Mouse (Mus musculus): Measurements from ENCODE around the gene Ctc1. TPM values are rescaled to one million over a fixed set of nuclear protein-coding genes. Genes with fewer than 3 reads are reported as not detected.
A peak's percentile ranks its signal among the peaks of the same experiment; 100 is the strongest.

The Ctc1 gene
- polyA plus RNA-seq, 1 experiment from 2014 or later: 60.4 TPM

Small RNA genes lying within 50 kb of the gene (microRNA-seq; reads per million reads assigned to microRNA genes)
- 6.1 reads per million, percentile 20 among the genes with 10 or more reads in this experiment for gene Mir3062

Other genes with a start within 250 kb of the Ctc1 start
- gene Ndel1, start 144.1 kb upstream of the Ctc1 start, polyA plus RNA-seq (2015; fragmentation: Nextera tagmentation; extraction: Ambion mirVana): 98.8 and 102 TPM in 2 replicates
- gene Rnf222, start 127.4 kb upstream of the Ctc1 start, polyA plus RNA-seq (2015; fragmentation: Nextera tagmentation; extraction: Ambion mirVana): 0.15 and 0.23 TPM in 2 replicates
- gene Rpl26, start 114.3 kb upstream of the Ctc1 start, polyA plus RNA-seq (2015; fragmentation: Nextera tagmentation; extraction: Ambion mirVana): 996 and 1,041 TPM in 2 replicates
- not detected in 2 replicates for gene Odf4, start 88.8 kb upstream of the Ctc1 start, polyA plus RNA-seq (2015; fragmentation: Nextera tagmentation; extraction: Ambion mirVana)
- gene Arhgef15, start 58.4 kb upstream of the Ctc1 start, polyA plus RNA-seq (2015; fragmentation: Nextera tagmentation; extraction: Ambion mirVana): 6.3 and 7.2 TPM in 2 replicates
- 2.4 and 3.0 TPM in 2 replicates for gene Slc25a35, start 47.8 kb upstream of the Ctc1 start, polyA plus RNA-seq (2015; fragmentation: Nextera tagmentation; extraction: Ambion mirVana)
- 54.5 and 58.1 TPM in 2 replicates for gene Rangrf, start 40.7 kb upstream of the Ctc1 start, polyA plus RNA-seq (2015; fragmentation: Nextera tagmentation; extraction: Ambion mirVana)
- 39.6 and 40.6 TPM in 2 replicates for gene Pfas, start 7.5 kb upstream of the Ctc1 start, polyA plus RNA-seq (2015; fragmentation: Nextera tagmentation; extraction: Ambion mirVana)
- 140 and 141 TPM in 2 replicates for gene Aurkb, start 29.7 kb downstream of the Ctc1 start, polyA plus RNA-seq (2015; fragmentation: Nextera tagmentation; extraction: Ambion mirVana)
- 9.5 and 9.6 TPM in 2 replicates for gene Borcs6, start 43.8 kb downstream of the Ctc1 start, polyA plus RNA-seq (2015; fragmentation: Nextera tagmentation; extraction: Ambion mirVana)
- gene Tmem107, start 54.9 kb downstream of the Ctc1 start, polyA plus RNA-seq (2015; fragmentation: Nextera tagmentation; extraction: Ambion mirVana): 46.4 and 52.0 TPM in 2 replicates
- 82.8 and 88.6 TPM in 2 replicates for gene Vamp2, start 72.6 kb downstream of the Ctc1 start, polyA plus RNA-seq (2015; fragmentation: Nextera tagmentation; extraction: Ambion mirVana)
- gene Per1, start 79.3 kb downstream of the Ctc1 start, polyA plus RNA-seq (2015; fragmentation: Nextera tagmentation; extraction: Ambion mirVana): 9.3 and 12.0 TPM in 2 replicates
- gene Hes7, start 104.5 kb downstream of the Ctc1 start, polyA plus RNA-seq (2015; fragmentation: Nextera tagmentation; extraction: Ambion mirVana): 0.74 and 1.2 TPM in 2 replicates
- gene 9130213A22Rik, start 106.7 kb downstream of the Ctc1 start, polyA plus RNA-seq (2015; fragmentation: Nextera tagmentation; extraction: Ambion mirVana): 0.52 and 0.55 TPM in 2 replicates
- gene Aloxe3, start 110.0 kb downstream of the Ctc1 start, polyA plus RNA-seq (2015; fragmentation: Nextera tagmentation; extraction: Ambion mirVana): 1.6 TPM in 2 replicates
- 0.22 and 0.25 TPM in 2 replicates for gene Alox12b, start 141.1 kb downstream of the Ctc1 start, polyA plus RNA-seq (2015; fragmentation: Nextera tagmentation; extraction: Ambion mirVana)
- 0.08 and 0.09 TPM in 2 replicates for gene Alox8, start 181.9 kb downstream of the Ctc1 start, polyA plus RNA-seq (2015; fragmentation: Nextera tagmentation; extraction: Ambion mirVana)
- gene Gucy2e, start 221.1 kb downstream of the Ctc1 start, polyA plus RNA-seq (2015; fragmentation: Nextera tagmentation; extraction: Ambion mirVana): 0.09 and 0.25 TPM in 2 replicates

Measured in limb, embryonic 13.5 days (tissue).